Mouse (Mus musculus) testis, postnatal 14 days (tissue): ENCODE measurements around the gene Olfr798.

ENCODE experiments used
- DNase-seq: peaks from one replicate; pipeline ENCODE4 v3.0.0; 2021; ENCODE audit warnings: low spot score

Gene Olfr798

GRCm38 (mm10) chr10:129627834-129628233, at the start of gene Olfr798:
TSS of gene Olfr798 (minus strand) at chr10:129627934.
- no peak for DNase-seq

GRCm38 (mm10) chr10:129673765-129674164, 46.0 kb upstream of the Olfr798 start, which contains the start of gene Olfr801:
TSS of gene Olfr801 (minus strand) at chr10:129673865.
- no peak for DNase-seq

- DNase-seq, result no peak
These were observed 29.7 kb upstream of the Olfr798 start, which contains the start of gene Olfr800 for GRCm38 (mm10) chr10:129657394-129657793. TSS of gene Olfr800 (plus strand) at chr10:129657694.

- no peak for DNase-seq
These were observed 24.0 kb upstream of the Olfr798 start for GRCm38 (mm10) chr10:129651763-129652162.

- DNase-seq, result no peak
These were observed 9.4 kb upstream of the Olfr798 start, which contains the start of gene Olfr799 for GRCm38 (mm10) chr10:129637184-129637583. TSS of gene Olfr799 (plus strand) at chr10:129637484.

GRCm38 (mm10) chr10:129623251-129623650, 4.5 kb downstream of the Olfr798 start:
- DNase-seq, result no peak

- no peak for DNase-seq
These were observed 6.0 kb downstream of the Olfr798 start for GRCm38 (mm10) chr10:129621724-129622123.

GRCm38 (mm10) chr10:129612470-129612869, 15.3 kb downstream of the Olfr798 start, which contains the start of gene Olfr796:
TSS of gene Olfr796 (minus strand) at chr10:129612570.
- no peak for DNase-seq

GRCm38 (mm10) chr10:129577066-129577465, 50.7 kb downstream of the Olfr798 start:
- DNase-seq, result no peak
